Mouse (Mus musculus) right cerebral cortex, adult 18-20 months (tissue): Measurements from ENCODE around the gene Krtcap2.

Experiments
- DNase-seq: peaks from one replicate; pipeline ENCODE4 v3.0.0; 2022; ENCODE audit warnings: mixed read lengths

The Krtcap2 gene

DNA sequence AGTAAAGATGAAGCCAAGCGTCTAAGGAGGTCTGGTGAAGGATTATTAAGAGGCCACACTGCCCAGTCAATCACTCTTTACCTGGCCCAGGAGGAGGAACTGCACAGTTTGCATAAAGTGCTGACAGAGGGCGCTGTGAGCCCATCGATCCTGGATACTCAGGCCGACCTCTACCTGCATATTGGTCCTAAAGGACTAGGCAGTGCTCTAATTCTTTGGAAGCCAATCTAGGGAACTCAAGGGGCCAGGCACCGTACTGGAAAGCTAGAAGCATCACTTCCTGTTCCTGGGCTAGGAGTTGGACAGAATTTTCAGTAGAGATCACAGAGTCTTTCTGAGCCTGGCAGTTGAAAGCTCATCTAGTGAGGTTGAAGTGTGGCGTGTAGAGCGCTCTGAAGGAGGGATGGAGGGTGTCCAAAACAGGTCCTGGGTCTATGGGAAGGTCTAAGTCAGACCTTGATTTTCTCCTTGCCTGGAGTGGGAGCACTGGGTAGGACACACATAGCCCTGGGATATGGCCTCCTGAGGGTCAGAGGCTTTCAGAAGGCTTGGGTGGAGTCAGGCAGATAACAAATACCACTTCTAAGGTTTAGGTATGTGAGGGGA is 4.8 kb downstream of the Krtcap2 start:
- DNase-seq: peak; percentile 55

DNA sequence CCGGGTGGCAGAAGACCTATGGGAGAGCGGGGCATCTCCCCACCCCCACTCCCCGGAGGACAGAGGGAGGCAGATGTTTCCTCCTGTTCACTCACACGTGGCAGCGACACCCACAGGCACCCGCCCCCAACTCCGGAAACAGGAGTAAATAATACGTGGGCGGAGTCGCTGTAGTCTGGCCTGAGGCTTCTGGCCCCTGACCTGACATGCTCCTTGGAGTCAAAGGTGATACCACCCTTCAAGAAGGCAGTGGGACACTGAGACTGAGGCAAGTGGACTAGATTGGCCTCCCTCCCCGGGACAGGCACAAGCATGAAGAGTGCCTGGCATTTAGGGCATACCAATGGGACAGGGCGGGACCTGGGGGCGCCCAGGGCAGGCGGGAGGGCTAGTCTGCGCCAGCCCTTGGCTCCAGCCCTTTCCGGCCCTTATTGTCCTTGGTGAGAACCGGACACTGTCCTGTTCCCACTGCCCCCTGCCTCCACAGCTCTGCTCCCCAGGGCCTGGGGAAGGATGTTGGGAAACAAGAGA is 5.7 kb downstream of the Krtcap2 start:
- DNase-seq: no peak

DNA sequence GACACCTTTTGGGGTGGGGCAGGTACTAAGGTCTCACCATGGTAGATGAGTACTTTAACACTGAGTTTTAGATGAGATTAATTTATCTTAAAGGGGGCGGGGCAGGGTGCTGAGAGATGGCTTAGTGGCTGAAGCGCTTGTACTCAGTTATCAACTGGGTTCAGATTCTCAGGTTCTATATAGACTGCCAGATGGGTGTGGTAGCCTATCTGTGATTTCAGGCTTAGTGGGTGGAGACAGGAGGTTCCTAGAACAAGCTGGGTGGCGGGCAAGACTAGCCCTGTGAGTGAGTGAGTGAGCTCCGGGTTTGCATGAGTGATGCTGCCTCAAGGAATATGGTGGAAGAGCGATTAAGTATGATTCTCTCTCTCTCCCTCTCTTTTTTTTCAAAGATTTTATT is 9.2 kb downstream of the Krtcap2 start:
- no peak for DNase-seq

DNA sequence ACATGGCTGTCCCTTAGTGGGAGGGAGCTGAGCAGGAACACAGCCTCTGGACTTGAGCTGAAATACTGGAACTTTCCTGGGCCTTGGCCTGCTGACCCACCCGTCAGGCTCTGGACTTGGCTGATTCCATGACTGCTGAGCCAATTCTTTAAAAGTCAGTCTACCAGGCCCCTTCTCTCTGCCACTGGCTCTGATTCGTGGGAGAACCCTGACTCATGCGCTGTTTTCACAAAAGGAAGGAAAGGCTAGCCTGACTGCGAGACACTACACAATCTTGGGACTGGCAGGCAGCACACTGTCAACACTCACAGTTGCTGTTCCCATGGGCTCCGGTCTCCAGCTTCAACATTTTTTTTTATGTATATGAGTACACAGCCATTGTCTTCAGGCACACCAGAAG is 10.4 kb downstream of the Krtcap2 start:
- DNase-seq: no peak

DNA sequence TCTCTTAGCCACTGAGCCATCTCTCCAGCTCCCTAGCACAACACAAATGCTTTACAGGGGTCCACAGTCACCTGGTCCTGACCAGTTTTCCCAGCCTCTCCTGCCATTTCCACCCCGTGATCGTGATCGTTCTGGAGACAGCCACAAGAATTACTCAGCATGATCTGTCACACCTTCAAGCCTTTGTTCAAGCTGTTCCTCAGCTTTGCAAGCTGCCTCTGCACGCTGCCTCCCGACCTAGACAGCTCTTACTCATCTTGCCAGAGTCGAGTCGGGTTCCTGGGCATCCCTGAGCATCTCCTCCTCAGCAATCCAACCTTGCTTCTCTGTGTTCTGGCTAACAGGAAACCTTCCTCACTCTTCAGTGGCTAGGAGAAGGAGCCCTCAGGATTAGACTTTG is 13.3 kb downstream of the Krtcap2 start, which contains the start of gene Dpm3:
TSS of gene Dpm3 (plus strand) at position 283 of the 400 bp plus-strand sequence.
- DNase-seq: peak; percentile 57

DNA sequence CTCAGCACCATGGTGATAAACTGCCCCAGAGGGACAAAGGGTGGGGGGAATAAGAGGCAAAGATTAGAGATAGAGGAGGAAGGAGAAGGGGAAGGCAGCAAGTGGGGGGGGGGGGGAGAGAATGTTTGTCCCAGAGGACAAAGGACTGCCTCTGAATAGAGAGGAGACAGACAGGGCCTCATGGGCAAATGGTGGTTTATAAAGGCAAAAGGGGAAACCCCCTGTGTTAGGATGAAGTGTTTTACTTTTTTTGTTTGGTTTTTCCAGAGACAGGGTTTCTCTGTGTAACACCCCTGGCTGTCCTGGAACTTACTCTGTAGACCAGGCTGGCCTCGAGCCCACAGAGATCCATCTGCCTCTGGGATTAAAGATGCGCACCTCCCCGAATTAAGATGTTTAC is 14.4 kb downstream of the Krtcap2 start:
- DNase-seq: no peak

DNA sequence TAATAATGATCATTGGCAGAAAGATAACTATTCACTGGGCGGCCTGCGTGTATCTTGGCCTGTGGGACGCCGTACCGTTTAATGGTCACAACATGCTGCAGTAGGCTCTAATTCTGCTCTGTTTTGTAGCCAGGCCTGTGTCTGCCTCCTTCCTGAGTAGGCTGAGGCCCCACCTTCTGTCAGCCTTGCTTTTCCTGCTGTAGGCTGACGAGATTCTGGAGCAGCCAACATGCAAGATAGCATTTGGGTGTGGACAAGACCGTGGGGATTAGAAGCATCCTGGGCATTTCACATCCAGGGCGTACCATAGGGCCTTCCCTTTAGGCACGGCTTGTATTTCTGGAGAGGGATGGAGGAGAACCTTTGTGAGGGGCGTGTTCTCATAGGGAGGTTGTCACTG is 16.7 kb downstream of the Krtcap2 start:
- DNase-seq: no peak

DNA sequence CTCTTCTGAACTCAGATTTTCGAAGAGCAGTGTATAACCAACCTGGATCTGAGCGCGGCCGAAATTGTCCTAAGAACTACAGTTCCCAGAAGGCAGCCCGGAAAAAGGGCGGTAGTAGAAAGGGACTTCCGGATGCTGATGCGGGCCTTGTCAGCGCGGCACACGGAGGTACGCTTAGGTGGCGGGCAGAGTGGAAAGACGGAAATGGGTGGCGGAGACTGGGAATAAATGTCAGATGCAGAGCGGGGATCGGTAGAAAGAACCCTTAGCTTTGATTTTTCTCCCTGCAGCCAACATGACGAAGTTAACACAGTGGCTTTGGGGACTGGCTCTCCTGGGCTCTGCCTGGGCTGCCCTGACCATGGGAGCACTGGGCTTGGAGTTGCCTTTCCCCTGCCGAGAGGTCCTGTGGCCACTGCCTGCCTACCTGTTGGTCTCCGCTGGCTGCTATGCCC is 20.7 kb downstream of the Krtcap2 start:
- peak; percentile 90 for DNase-seq

DNA sequence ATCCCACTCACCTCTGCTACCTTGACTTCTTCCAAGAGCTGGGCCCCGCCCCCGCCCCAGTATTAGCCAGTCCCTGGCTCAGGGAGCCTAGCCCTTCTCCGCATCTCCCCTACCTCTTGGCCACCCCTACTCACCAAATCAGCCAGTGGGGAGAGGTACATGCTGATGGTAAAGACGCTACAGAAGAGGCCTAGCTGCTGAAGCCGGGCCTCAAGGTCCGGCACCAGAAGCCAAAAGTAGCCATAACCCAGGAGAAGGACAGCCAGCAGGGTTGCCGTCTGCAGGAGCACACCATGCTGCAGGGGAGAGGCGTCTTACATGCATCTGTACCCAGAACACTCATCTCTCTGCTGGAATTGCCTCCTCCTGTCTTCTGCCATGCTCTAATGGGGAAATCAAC is 23.1 kb downstream of the Krtcap2 start:
- DNase-seq: no peak

DNA sequence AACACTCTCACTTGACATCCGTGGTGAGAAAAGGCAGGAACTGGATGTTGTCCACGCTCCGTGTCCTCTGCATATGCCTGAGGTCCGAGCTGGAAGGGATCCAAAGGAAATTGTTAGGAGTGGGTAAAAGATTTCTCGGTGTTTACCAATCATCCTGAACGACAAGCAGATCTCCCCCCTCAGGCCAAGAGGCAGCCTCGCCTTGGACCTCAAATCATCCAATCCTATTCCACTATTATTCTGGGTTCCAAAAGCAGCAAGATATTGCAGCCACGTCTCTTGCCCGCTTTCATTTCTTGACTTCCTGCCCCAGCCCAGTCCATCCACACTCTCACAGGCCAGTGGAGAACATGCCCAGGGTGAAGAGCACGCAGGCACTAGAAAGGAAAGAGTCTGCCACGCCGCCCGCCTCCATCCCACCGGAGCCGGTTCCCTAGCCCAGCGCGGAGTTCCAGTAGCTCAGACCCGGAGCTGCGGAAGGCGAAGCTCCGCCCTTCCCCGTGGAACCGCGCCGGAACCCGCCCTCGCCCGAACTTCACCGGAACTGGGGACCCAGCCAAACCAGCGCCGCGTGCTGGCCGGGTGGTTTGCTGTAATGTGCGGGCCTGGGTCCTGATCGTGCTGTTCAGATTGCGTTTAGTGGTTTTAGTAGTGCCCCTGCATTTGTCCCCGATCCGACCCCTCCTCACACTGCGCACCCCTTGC is 24.4 kb downstream of the Krtcap2 start, which contains the start of gene Slc50a1:
TSS of gene Slc50a1 (minus strand) at position 520 of the 705 bp plus-strand sequence.
- peak; percentile 89 for DNase-seq

DNA sequence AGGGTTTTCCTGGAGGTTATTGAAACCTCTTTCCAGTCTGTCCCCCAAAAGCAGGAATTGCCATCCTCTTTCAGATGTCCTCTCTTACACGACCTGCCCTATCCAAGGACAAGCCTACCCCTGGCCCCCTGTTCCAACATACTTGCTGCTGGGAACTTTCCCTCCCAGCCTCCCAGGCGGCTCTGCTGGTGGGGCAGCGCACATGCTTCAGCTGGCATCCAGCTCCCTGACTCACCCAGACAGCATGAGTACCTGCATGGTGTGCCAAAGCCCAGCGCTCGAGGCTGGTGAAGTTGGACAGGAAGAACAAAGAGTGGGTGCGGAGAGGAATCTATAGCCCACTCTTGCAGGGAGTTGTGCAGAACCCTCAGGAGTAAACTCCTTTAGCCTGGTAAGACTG is 25.1 kb downstream of the Krtcap2 start:
- DNase-seq: peak; percentile 82

DNA sequence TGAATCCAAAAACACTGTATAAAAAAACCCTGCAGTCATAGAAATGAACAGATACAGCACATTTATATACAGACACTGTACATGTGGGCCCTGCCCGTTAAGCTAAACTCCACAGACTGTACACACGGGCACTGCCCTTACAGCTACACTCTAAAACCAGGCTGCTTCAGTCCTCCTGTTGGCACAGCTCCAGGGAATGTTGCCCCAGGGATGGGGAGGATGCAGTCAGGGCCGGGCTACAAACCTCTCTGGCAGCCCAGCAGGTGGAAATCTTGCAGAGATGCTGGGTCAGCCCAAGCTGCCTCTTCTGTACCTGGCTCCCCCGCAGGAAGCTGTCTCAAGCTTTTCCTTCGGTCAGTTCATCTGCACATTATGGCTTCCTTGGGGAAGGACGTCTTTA is 26.0 kb downstream of the Krtcap2 start:
- no peak for DNase-seq

DNA sequence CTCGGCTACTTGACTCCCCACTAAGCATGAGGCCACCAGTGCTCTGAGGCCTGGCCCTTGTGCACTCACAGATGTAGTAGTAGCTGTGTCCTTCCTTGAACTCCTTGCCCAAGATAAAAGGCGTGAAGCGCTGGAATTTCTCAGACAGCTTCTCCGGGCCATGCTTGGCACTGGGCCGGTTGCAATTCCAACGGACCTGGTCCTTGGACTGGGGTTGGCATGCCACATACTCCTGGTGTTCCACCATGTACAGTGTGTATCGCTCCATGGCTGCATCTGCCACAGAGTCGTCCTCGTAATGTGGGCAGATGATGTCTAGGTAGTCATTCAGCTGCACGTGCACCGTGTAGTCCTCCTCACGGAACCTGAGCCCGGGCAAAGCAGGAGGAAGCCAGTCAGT is 30.3 kb downstream of the Krtcap2 start:
- no peak for DNase-seq

DNA sequence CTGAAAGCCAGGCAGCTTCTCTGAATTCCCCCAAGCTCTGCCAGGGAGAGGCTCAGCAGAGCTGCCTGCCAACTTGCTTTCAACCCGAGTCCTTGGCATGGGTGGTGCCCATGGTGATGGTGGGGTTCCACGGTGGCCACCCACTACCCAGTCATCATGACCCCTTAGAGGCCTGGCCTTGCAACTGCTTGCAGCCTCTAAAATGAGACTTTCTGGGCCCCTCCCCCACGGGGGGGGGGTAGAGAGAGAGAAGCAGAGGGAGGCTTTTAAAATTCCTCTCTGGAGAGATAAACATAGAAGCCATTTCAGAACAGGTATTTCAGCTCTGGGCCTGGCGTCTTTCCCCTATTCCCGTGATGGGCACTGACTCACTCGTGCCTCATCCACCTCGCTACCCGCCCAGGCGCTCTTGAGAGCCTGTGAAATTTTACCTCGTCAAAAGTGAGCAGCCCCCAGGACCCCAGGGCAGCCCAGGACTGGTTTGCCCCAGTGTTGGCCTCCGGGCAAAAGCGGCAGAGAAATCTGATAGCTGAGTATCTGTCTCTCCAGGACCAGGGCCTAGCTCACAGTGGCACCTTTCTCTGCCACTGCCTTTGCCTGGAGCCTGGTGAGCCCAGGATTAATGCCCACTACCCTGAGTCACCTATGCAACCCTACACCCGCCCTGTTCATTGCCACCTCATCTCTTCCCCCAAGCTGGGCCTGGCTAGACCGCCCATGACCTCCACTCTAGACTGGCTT is 31.7 kb downstream of the Krtcap2 start:
- DNase-seq: peak; percentile 47

DNA sequence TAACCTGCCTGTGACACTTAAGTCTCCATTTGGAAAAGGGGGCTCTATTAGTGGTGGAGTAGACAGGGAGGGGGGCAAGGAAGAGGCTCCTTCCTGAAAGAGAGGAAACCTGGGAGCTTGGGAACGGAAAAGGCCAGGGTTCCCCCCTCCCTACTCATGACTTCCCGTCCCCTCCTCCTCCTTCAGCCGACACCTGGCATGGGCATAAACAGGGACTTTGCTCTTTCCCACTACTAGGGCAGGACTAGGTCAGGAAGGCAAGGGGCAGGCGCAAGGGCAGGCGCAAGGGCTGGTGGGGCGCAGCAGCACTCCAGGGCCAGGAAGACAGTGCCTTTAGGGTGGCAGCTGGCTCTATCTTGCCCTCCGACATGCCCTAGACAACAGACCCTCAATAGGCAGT is 32.3 kb downstream of the Krtcap2 start:
- DNase-seq: no peak

DNA sequence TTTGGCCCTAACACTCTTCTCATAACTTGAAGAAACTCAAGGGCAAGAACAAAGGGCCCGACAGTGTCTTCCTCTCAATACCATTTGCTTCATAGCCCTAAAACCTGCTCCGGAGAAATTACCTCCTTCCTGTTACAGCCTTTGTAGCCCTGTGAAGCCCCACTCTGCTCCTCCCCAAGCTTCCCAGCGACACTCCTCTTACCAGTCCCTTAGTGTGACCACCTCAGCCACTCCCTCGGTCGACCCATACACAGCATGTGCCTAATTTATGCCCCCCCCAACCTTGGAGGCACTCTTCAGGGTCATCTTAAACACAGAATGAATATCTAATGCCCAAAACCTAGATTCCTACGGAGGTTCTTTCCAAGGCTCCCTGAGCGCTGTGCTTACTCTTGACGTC is 32.9 kb downstream of the Krtcap2 start:
- DNase-seq: no peak

DNA sequence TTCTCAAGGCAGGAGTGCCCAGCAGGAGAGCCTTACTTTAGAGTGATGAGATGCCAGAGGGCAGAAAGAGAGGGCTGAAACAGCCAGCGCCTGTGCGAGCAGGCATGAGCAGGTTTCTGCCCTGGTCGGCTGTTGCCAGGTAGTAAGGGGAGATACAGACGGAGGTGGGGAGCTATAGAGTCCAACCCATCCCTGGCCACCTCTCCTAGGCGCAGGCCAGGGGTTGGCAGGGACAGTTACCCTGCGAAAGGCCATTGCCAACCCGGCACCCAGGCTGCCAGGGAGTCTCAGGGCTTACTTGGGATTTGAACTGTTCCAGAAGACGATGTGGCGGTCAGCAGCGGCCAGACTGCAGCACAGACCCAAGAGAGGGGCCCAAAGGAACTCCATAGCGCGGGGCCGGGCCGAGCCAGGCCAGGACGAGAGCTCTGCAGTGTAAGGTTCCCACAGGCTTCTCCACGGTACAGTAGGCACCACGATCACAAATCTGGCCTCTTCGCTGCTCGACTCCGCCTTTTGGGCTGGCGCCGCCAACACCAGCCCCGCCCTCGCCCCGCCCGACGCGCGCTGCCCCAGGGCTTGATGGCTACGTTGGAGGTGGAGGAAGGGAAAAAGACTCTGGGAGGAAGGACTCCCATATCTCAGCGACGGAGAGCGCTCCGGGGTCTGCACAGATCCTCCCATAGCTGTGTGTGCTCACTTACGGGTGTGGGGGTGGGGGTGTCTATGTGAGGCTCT is 33.6 kb downstream of the Krtcap2 start:
- DNase-seq: peak; percentile 85

DNA sequence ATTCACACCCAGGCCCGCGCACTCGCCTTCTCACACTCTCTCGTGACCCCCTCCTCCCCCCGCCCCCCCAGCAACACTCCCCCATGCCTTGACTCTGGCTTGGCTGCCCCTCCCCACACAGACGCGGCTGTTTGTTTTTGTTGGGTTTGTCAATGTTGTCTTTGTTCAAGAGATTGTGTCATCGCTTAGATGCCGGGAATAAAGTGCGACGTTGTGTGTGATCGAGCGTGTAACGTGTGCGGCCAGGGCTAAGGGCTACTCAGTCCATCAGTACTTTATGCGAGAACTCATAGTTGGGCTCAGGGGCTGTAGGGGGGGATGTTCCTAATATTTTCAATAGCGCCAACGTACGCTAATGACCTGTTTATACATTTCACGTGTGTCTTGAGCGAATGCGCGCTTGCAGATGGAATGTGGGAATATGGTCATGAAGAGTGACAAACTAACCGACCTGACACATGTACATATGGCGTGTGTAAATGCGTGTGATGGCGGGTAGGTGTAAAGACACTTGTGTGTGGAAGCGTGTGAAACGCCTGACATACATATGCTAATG is 34.4 kb downstream of the Krtcap2 start:
- DNase-seq: peak; percentile 48

DNA sequence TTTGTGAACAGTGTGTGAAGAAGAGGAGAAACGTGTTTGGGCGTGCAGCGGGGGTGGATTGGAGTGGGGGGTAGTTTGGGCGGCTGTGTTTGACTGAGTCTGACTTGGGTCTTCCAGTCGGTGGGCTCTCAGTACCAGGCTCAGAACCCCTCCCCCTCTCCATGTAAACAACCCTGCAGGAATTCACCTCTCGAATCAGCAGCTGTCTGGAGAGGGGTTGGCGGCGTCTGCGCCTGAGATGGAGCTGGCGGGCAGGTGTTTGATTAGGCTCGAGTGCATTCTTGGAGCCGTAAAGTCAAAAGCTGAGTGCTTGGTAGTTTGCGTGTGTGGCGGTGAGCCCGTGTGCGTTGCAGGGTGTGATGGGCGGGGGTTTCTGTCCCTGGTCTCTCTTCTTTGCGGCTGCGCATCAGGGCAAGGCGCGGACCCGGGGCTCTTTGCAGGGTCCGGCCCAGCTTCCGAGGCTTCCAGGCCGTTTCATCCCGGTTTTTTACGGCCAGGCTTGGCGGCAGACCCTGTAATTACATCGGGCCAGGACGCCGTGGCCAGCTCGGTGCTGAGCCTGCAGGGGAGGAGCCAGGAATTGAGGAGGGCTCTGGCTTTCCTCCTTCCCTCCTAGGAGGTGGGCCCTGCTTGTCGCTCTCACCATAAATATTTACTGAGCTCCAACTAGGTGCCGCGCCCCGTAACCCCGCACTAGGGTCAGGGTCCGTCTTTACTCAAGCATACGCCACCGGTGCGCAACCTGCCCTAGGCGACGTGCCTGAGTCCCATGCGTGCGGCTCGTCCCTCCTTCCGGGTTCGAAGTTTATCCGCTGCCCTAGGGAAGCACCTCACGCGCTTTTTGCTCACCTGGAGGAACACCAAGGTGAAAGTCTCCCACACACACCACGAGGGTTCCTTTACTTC is 35.1 kb downstream of the Krtcap2 start, which contains the start of gene Efna1:
TSS of gene Efna1 (minus strand) at position 537 of the 906 bp plus-strand sequence.
- no peak for DNase-seq

DNA sequence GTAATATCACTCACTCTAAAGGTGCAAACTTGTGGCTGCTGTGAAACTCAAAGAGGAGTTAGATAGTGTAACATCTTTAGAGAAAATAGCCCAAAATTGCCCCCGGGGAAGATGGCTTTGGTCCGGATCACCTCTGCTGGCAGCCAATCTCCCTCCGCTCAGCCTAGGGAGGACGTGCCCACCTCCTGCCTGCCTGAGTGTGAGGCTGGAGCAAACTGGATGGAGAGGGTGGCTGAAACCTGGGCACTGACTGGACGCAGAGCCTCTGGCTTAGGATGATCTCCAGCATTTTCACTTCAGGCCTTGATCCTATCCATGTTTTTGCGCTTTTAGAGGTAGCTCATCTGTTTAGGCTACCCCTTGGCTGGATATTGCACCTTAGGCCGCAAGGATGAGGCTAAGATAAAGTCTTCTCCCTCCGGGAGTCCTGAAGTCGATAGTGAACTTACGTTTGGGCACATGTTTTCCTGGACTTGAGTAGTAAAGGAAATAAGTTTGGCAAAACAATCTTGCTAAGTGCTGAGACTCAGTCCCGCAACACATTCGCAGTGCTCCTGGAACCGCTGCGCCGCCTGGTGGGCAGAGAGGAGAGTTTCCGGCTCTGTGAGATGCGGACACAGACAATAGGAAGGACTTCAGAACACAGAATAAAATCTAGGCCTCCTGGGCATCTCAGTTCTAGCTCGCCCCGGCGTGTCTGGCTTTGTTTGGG is 36.0 kb downstream of the Krtcap2 start:
- peak; percentile 86 for DNase-seq

DNA sequence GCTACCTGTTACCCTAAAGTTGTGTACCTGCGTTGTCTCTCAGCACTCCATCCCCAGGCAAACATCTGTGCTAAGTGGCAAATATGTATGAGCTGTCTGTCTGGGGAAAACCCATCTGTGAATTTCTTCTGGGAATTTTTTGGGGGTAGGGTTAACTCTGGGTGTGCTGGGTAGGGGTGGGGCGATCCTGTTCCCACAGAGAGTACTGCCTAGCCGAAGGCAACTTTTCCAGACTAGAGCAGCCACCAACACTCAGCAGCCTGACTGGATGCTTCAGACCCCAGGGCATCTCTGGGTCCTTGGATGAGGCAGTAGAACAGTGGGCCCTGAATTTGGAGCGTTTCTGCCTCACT is 36.5 kb downstream of the Krtcap2 start:
- no peak for DNase-seq
